9 mouse cellular contexts compared by ENCODE assay signal in genomic region chr15:99333676-99334065, GRCm38 (mm10). TPM values are rescaled to one million over a fixed set of nuclear protein-coding genes. Genes with fewer than 3 reads are reported as not detected.
DNase-seq lines count a peak whose midpoint lies in the region; ATAC-seq and TF ChIP-seq lines count a peak whose summit lies in the region.
"Had no signal": no experiment of that assay in that cellular context is flagged by ENCODE, and none has a peak within 500 bp of the region (broad histone marks: within the 10 kb centered on the region; RNA-seq: fewer than 3 reads in every experiment).

No protein-coding gene starts in this region.

- no peak for ATAC-seq in forebrain, embryonic 15.5 days (replicated peaks)
- ATAC-seq in intestine, embryonic 14.5 days (replicated peaks; ENCODE audit: low FRiP score, low TSS enrichment, low read depth), result no peak
- ATAC-seq in midbrain, embryonic 12.5 days (ENCODE audit: low FRiP score, low read depth), result no peak

- TF ChIP-seq CTCF in left cerebral cortex, adult 2 months (IDR thresholded peaks at IDR 0.05), result no peak
- TF ChIP-seq CTCF in cerebellum, adult 2 months (IDR thresholded peaks at IDR 0.05; ENCODE audit: borderline replicate concordance, insufficient read depth, low read depth, low read length), result no peak

- intact Hi-C loops in left cerebral cortex, adult 2 months (cut with DNase I), result no loop called here

- no peak overlapping the region for H3K4me2 ChIP-seq in forebrain, embryonic 15.5 days (replicated peaks)
- H3K4me2 ChIP-seq in intestine, embryonic 14.5 days (ENCODE audit: low read length), result peak overlapping the region; percentile 13
- H3K4me2 ChIP-seq in midbrain, embryonic 12.5 days (replicated peaks), result no peak overlapping the region

- H3K9ac ChIP-seq in forebrain, embryonic 15.5 days (replicated peaks), result no peak overlapping the region
- H3K9ac ChIP-seq in intestine, embryonic 14.5 days (ENCODE audit: low read length), result peak overlapping the region; percentile 11; the same call in 1 of the 2 replicates
- H3K9ac ChIP-seq in midbrain, embryonic 12.5 days (replicated peaks), result no peak overlapping the region

- no peaks in the 10 kb centered on the region for H3K36me3 ChIP-seq in forebrain, embryonic 15.5 days
- peaks cover 16% of the 10 kb centered on the region; the same call in 1 of the 2 replicates for H3K36me3 ChIP-seq in intestine, embryonic 14.5 days (ENCODE audit: control insufficient read depth, insufficient read depth, low read length)
- no peaks in the 10 kb centered on the region for H3K36me3 ChIP-seq in midbrain, embryonic 12.5 days

- no peaks in the 10 kb centered on the region for H3K9me3 ChIP-seq in forebrain, embryonic 15.5 days
- no peaks in the 10 kb centered on the region for H3K9me3 ChIP-seq in intestine, embryonic 14.5 days (ENCODE audit: control insufficient read depth, low read length)
- H3K9me3 ChIP-seq in midbrain, embryonic 12.5 days, result no peaks in the 10 kb centered on the region

- H3K27ac ChIP-seq in left cerebral cortex, adult 2 months, result peak overlapping the region; percentile 78
- H3K27ac ChIP-seq in forebrain, embryonic 15.5 days (replicated peaks), result peak overlapping the region; percentile 51
- peak overlapping the region; percentile 95 for H3K27ac ChIP-seq in intestine, embryonic 14.5 days (ENCODE audit: low read depth)
- peak overlapping the region; percentile 56 for H3K27ac ChIP-seq in midbrain, embryonic 12.5 days (replicated peaks)
- no peak overlapping the region for H3K27ac ChIP-seq in cerebellum, adult 2 months (ENCODE audit: insufficient read depth, low read length)

- TF ChIP-seq POLR2A in cerebellum, adult 2 months (IDR thresholded peaks at IDR 0.05; ENCODE audit: borderline replicate concordance, insufficient read depth, low read length), result no peak

- WGBS in forebrain, embryonic 15.5 days, result 75% methylated on average over 2 of the region's 3 CpGs
- WGBS in intestine, embryonic 14.5 days, result 76% methylated on average over 3 of the region's 3 CpGs
- WGBS in midbrain, embryonic 12.5 days, result 90% methylated on average over 2 of the region's 3 CpGs
- WGBS in cerebellum, adult 2 months, result 91% methylated on average over 3 of the region's 3 CpGs

- H3K4me3 ChIP-seq in left cerebral cortex, adult 2 months, result no peak overlapping the region
- H3K4me3 ChIP-seq in forebrain, embryonic 15.5 days, result no peak overlapping the region
- no peak overlapping the region for H3K4me3 ChIP-seq in intestine, embryonic 14.5 days (ENCODE audit: low read depth, low read length)
- H3K4me3 ChIP-seq in midbrain, embryonic 12.5 days, result no peak overlapping the region
- no peak overlapping the region for H3K4me3 ChIP-seq in cerebellum, adult 2 months (replicated peaks; ENCODE audit: insufficient read depth, low read depth, low read length)

- DNase-seq in left cerebral cortex, adult 2 months (ENCODE audit: extremely low spot score in 1 of 2, low spot score in 2 of 2), result no peak
- no peak for DNase-seq in left cerebral cortex, adult 11 months (ENCODE audit: low spot score)
- no peak for DNase-seq in intestine, embryonic 14.5 days (ENCODE audit: low spot score)
- no peak for DNase-seq in cerebellum, adult 2 months
- DNase-seq in thymus, postnatal 25 days, result no peak
- DNase-seq in yolk sac, embryonic 10.5 days (ENCODE audit: low spot score), result no peak

- H3K27me3 ChIP-seq in forebrain, embryonic 15.5 days, result no peaks in the 10 kb centered on the region
- no peaks in the 10 kb centered on the region for H3K27me3 ChIP-seq in intestine, embryonic 14.5 days (replicated peaks; ENCODE audit: control insufficient read depth, insufficient read depth, low read length)
- H3K27me3 ChIP-seq in midbrain, embryonic 12.5 days, result no peaks in the 10 kb centered on the region
- no peaks in the 10 kb centered on the region for H3K27me3 ChIP-seq in cerebellum, adult 2 months (ENCODE audit: control insufficient read depth, insufficient read depth, low read length)

- peaks cover 10% of the 10 kb centered on the region; the same call in 1 of the 2 replicates for H3K4me1 ChIP-seq in forebrain, embryonic 15.5 days
- peaks cover 31% of the 10 kb centered on the region for H3K4me1 ChIP-seq in intestine, embryonic 14.5 days (replicated peaks; ENCODE audit: control insufficient read depth, insufficient read depth, low read length)
- H3K4me1 ChIP-seq in midbrain, embryonic 12.5 days, result 0 out of 2 replicates have a peak, but pooled peaks cover 4% of the 10 kb centered on the region
- H3K4me1 ChIP-seq in cerebellum, adult 2 months (ENCODE audit: control insufficient read depth, insufficient read depth, low read length), result no peaks in the 10 kb centered on the region

RNA-seq across cellular contexts. Expression of gene Fmnl3, which starts 36.6 kb away (rescaled TPM):
- 10 to 100 TPM in 1 of 2 experiments, 1 to 10 TPM in 1; 10.0 to 11.4 TPM for total RNA-seq in left cerebral cortex, adult 2 months (2021)
- 9.9 and 10.2 TPM in 2 replicates for polyA plus RNA-seq in forebrain, embryonic 15.5 days (2015; fragmentation: Nextera tagmentation; extraction: Ambion mirVana)
- polyA plus RNA-seq in intestine, embryonic 14.5 days (2014; fragmentation: Nextera tagmentation; extraction: Ambion mirVana), result 15.9 and 19.5 TPM in 2 replicates
- 15.1 and 16.4 TPM in 2 replicates for polyA plus RNA-seq in midbrain, embryonic 12.5 days (2016; fragmentation: Nextera tagmentation; extraction: Ambion mirVana)
- 10.0 and 10.7 TPM in 2 replicates for polyA plus RNA-seq in cerebellum, adult 2 months (2012; rRNA removed)

RNA-seq across cellular contexts. Expression of gene Fam186b, which starts 38.0 kb away (rescaled TPM):
- 1 to 10 TPM; 1.3 to 1.8 TPM for total RNA-seq in left cerebral cortex, adult 2 months (2021)
- 0.23 and 0.31 TPM in 2 replicates for polyA plus RNA-seq in forebrain, embryonic 15.5 days (2015; fragmentation: Nextera tagmentation; extraction: Ambion mirVana)
- polyA plus RNA-seq in intestine, embryonic 14.5 days (2014; fragmentation: Nextera tagmentation; extraction: Ambion mirVana), result 0.11 and 0.24 TPM in 2 replicates
- 0.22 and 0.26 TPM in 2 replicates for polyA plus RNA-seq in midbrain, embryonic 12.5 days (2016; fragmentation: Nextera tagmentation; extraction: Ambion mirVana)
- polyA plus RNA-seq in cerebellum, adult 2 months (2012; rRNA removed), result 1.1 and 1.9 TPM in 2 replicates
- polyA plus RNA-seq: large intestine, adult 2 months had no signal

RNA-seq across cellular contexts. Expression of gene Prpf40b, which starts 38.8 kb away (rescaled TPM):
- 100 to 1,000 TPM; 111 to 119 TPM for total RNA-seq in left cerebral cortex, adult 2 months (2021)
- 111 and 115 TPM in 2 replicates for polyA plus RNA-seq in forebrain, embryonic 15.5 days (2015; fragmentation: Nextera tagmentation; extraction: Ambion mirVana)
- 40.6 and 51.1 TPM in 2 replicates for polyA plus RNA-seq in intestine, embryonic 14.5 days (2014; fragmentation: Nextera tagmentation; extraction: Ambion mirVana)
- 75.9 and 78.1 TPM in 2 replicates for polyA plus RNA-seq in midbrain, embryonic 12.5 days (2016; fragmentation: Nextera tagmentation; extraction: Ambion mirVana)
- 141 and 152 TPM in 2 replicates for polyA plus RNA-seq in cerebellum, adult 2 months (2012; rRNA removed)

RNA-seq across cellular contexts. Expression of gene Tmbim6, which starts 59.0 kb away (rescaled TPM):
- 100 to 1,000 TPM; 332 to 333 TPM for total RNA-seq in left cerebral cortex, adult 2 months (2021)
- polyA plus RNA-seq in forebrain, embryonic 15.5 days (2015; fragmentation: Nextera tagmentation; extraction: Ambion mirVana), result 250 and 263 TPM in 2 replicates
- 368 and 370 TPM in 2 replicates for polyA plus RNA-seq in intestine, embryonic 14.5 days (2014; fragmentation: Nextera tagmentation; extraction: Ambion mirVana)
- 251 and 255 TPM in 2 replicates for polyA plus RNA-seq in midbrain, embryonic 12.5 days (2016; fragmentation: Nextera tagmentation; extraction: Ambion mirVana)
- polyA plus RNA-seq in cerebellum, adult 2 months (2012; rRNA removed), result 401 and 418 TPM in 2 replicates
